Mouse (Mus musculus) layer of hippocampus, adult 2 months (tissue): ENCODE data around the gene Cldn7. TPM values are rescaled to one million over a fixed set of nuclear protein-coding genes. Genes with fewer than 3 reads are reported as not detected.

Experiments
- DNase-seq, 2 experiments: peaks; one replicate each; pipeline ENCODE4 v3.0.0; 2022; ENCODE audit warnings: low spot score in 2 of 2
- H3K27ac ChIP-seq: fragments of 200-600 bp; 2 replicates; pipeline ENCODE4 v1.8.1; 2022
- H3K4me3 ChIP-seq: fragments of 200-600 bp; 2 replicates; pipeline ENCODE4 v1.8.1; 2022; ENCODE audit warnings: mild to moderate bottlenecking
- CTCF ChIP-seq: fragments of 200-600 bp; conservative IDR thresholded peaks from 2 replicates; pipeline ENCODE4 v1.8.1; 2022; ENCODE audit warnings: antibody characterized with exemption, mild to moderate bottlenecking, moderate library complexity
- total RNA-seq, 2 experiments: library from RNA; stranded (reverse); gene quantifications; 2 replicates each; pipeline ENCODE4 v1.2.3; 2021

Gene Cldn7
- total RNA-seq, 2 experiments from 2014 or later: not detected

DNA sequence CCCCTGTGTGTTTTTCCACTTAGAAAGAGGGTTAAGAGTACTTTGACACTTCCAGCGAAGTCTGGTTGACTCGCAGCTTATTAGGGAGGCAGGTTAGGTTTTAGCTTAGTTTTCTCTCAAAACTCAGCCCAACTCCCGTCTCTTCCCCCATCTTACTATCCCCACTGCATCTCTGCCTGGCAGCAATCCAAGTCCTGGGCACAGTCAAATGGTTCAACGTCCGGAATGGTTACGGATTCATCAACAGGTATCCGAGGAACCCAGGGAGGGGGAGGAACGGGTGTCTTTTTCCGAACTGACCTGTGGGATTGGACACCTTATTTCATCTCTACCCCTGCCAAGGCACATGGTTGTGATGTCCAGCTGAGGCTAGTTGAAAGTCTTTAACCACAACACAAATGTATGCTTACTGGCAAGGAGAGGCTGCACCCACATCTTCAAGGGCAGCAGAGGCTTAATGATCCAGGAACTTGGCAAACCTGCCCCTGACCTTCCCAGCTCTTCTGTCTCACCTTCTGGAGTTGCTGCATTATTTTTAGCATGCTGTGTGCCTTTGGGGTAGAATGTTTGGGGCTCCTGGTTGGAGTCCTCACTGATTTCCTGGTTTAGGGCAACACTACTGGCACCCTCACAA, 27.7 kb upstream of the Cldn7 start:
- H3K4me3 ChIP-seq: no peak overlapping the region
- TF ChIP-seq CTCF: no peak
- no peak for DNase-seq
- no peak overlapping the region for H3K27ac ChIP-seq

DNA sequence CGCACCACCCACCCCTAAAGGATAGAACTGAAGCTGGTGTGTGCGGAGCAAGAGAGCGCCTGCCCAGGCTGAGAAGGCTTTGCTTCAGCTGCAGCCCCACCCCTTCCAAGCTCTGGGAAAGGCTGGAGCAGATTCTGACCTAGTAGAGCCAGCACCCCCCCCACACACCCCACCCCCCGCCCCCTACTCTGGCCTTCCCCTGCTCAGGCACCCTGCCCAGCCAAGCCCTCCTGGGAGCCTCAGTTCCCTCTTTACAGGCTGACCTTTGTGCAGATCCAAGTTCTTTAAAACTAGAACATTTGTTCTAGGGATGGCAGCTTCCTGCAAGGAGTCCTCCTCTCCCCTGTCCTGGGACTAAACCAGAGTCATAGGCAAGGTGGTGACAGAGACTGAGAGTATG, 27.2 kb upstream of the Cldn7 start:
- H3K27ac ChIP-seq: no peak overlapping the region
- TF ChIP-seq CTCF: no peak
- no peak overlapping the region for H3K4me3 ChIP-seq
- DNase-seq: no peak

DNA sequence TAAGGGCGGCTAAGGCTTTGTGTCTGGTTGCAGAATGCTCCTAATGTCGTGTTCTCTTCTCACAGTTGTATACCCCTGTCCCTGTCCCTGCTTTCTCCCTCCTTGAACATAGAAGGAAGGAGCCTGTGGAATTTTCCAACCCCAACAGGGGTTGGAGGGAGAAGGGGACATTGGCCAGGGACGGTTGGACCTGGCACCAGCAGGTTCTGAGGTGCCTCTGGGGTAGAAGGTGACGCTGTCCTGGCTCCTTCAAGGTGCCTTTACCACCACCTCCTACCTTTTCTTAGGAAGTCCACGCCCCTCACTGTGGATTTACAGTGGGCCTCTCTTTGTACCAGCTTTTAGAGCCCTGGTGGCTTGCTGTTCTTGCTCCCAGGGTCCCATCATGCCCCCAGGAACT, 26.7 kb upstream of the Cldn7 start:
- DNase-seq: no peak
- no peak for TF ChIP-seq CTCF
- Histone ChIP-seq H3K4me3 (no peak overlapping the region), H3K27ac (no peak overlapping the region)

- DNase-seq: no peak
- TF ChIP-seq CTCF: no peak
- H3K27ac ChIP-seq: no peak overlapping the region
- H3K4me3 ChIP-seq: no peak overlapping the region
These were observed 26.1 kb upstream of the Cldn7 start for GRCm38 (mm10) chr11:69938401-69938979.

DNA sequence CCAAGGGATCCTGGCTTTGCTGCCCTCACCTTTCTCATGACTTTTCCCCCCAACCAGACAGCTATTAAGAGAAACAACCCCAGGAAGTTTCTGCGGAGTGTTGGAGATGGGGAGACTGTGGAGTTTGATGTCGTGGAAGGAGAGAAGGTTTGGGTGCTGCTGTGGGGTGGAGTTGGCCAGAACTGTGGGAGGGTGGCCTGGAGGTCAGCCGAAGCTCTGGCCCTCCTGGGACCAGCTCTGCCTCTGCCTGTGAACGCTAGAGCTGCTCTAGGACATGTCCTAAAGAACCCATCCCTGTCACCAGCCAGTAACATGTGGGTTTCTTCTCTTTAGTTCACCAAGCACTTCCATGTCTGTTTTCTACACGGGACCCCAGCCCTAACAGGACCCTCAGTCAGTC, 25.4 kb upstream of the Cldn7 start:
- no peak for TF ChIP-seq CTCF
- H3K27ac ChIP-seq: no peak overlapping the region
- no peak for DNase-seq
- no peak overlapping the region for H3K4me3 ChIP-seq

DNA sequence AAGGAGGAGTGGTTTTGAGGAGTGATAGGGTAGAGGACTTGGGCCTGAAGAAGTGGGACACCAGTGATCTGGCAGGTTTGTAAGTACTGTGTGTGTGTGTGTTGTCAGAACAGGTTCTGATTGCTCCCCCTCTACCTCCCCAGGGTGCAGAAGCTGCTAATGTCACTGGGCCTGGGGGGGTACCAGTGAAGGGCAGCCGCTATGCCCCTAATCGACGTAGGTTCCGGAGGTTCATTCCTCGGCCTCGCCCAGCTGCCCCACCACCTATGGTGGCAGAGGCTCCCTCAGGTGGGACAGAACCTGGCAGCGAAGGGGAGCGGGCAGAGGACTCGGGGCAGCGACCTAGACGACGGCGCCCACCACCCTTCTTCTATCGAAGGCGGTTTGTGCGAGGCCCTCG, 24.8 kb upstream of the Cldn7 start:
- no peak overlapping the region for H3K27ac ChIP-seq
- no peak for TF ChIP-seq CTCF
- no peak for DNase-seq

DNA sequence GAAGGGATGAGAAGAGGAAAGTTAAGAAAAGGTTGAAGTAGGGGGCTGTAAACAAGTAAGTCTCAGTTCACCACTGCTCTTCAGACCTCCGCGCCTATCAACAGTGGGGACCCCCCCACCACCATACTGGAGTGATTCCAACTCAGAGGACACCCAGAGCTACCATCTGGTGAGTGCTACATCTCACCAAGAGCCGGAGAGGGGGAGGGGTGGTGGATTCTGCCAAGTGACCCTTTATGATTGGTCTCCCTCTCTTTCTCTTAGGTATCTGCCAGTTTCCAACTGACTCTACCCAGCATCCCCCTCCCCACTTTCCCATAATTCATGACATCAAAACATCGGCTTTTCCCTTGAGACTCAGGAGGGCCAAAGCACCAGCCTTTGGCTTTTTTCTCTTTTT, 23.6 kb upstream of the Cldn7 start:
- no peak overlapping the region for H3K27ac ChIP-seq
- TF ChIP-seq CTCF: no peak

More for the DNA sequence above, 24.8 kb upstream of the Cldn7 start:
- no peak overlapping the region for H3K4me3 ChIP-seq

DNA sequence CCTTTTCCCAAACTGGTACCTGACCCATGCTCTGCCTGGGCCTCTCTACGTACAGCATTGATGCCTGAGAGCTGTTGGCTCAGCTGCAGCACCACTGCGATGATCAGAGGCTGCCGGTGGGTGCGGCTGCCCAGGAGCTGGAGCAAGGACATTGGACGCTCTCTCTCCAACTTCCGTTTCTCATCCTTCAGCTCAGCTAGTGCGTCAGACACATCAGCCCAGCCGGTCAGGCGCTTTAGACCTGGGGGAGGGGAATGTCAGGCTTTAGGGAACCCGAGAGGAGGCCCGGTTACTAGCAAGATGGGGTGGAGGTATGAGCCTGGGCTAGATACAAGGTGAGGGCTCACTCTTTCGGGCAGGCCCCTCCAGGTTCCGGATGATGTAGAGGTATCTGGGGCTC, 19.4 kb upstream of the Cldn7 start:
- Histone ChIP-seq H3K4me3 (no peak overlapping the region), H3K27ac (no peak overlapping the region)
- TF ChIP-seq CTCF: no peak
- no peak for DNase-seq

More for the DNA sequence above, 23.6 kb upstream of the Cldn7 start:
- no peak overlapping the region for H3K4me3 ChIP-seq
- DNase-seq: no peak

DNA sequence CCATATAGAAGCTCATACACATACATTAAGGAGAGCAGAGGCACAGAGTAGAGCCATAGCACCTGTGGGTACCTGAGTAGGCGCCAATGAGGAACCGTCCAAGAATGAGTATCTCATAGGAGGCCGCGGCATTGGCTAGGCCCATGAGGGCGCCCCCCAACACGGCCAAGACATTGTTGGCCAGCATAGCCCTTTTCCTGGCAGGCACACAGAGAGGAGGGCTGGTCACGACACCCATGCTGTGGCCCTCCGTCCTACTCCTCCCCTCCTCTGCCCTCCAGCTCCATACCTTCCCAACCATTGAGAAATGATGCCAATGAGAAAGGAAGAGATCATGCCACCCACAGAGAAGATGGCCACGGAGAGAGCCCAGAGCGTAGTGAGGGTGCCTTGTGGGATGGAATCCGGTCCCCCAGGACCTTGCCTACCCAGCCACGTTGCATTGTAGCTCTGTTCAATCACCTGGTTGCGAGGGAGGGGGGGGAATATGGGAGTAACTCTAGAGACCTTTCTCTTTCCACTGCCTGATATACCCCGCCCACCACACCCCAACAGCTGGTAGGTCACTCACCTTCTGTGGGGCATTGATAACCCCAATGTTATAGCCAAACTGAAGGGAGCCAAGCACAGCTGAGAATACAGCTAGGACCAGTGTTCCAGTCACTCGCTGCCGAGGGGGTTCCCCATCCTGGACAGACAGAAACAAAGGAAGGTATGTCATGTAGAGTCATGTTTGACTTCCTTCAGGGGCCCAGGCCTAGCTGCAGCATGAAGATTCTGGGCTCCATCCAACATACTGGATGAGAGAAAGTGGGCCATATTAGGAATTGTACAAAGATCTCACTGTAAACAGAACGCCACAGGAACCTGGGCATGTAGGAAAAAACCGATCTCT, 18.3 kb upstream of the Cldn7 start:
- TF ChIP-seq CTCF: no peak
- Histone ChIP-seq H3K4me3 (no peak overlapping the region), H3K27ac (no peak overlapping the region)
- no peak for DNase-seq

DNA sequence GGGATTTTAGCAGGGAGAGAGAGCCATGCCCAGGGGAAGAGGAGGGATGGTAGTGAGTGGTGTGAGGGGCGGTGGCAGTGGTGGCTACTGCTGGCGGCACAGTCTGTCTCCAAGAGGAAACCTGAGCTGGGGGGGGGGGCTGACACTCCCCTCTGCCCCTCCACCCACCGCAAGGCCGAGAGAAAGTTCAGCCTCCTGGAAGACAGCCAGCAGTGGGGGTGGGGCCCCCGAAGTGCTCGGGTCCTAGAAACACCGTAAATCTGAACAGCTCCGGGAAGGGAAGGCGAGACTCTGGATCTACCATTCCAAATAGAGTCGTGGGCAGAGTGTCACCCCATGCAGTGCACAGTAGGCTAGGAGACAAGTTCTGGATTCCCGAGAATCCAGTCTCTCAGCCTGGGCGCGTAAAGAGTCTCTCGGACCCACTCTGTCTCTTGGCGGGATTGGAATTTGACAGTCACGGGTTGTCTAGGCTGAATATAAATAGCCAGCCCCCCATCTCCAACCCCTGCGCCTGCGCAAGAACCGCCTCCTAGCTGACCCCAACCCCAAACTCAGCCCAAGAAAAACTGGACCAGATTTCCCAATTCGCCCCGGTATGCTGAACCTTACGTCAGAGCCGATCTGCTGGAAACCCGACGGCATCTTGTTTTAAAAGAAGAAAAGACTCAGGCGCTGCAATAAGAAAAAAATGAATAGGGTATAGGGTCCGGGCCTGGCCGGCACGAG, 17.1 kb upstream of the Cldn7 start:
- H3K4me3 ChIP-seq: peak overlapping the region; percentile 38
- DNase-seq: no peak
- TF ChIP-seq CTCF: no peak
- no peak overlapping the region for H3K27ac ChIP-seq

GRCm38 (mm10) chr11:69948066-69948762, 16.4 kb upstream of the Cldn7 start, which contains the start of gene Slc2a4:
TSS of gene Slc2a4 (minus strand) at chr11:69948188.
- peak within 1 kb of the TSS; percentile 38 for H3K4me3 ChIP-seq
- H3K27ac ChIP-seq: no peak within 1 kb of the TSS

GRCm38 (mm10) chr11:69948763-69949150, 15.8 kb upstream of the Cldn7 start:
- Histone ChIP-seq H3K4me3 (peak overlapping the region; percentile 38; the same call in 1 of the 2 replicates), H3K27ac (no peak overlapping the region)
- TF ChIP-seq CTCF: peak; percentile 92
- peak; percentile 46 to 76 for DNase-seq

More at GRCm38 (mm10) chr11:69948066-69948762, 16.4 kb upstream of the Cldn7 start, which contains the start of gene Slc2a4:
- DNase-seq: peak; percentile 47 to 58
- no peak for TF ChIP-seq CTCF
